Mouse (Mus musculus) erythroblast, embryonic 14.5 days (primary cell): ENCODE results near the gene Dgkh.

Experiments
- GATA1 ChIP-seq: IDR thresholded peaks from 2 replicates; pipeline ENCODE4 v1.6.1; 2012; ENCODE audit warnings: low read length, inconsistent platforms, mixed read lengths
- TAL1 ChIP-seq: IDR thresholded peaks from 3 replicates; pipeline ENCODE4 v1.6.1; 2012; ENCODE audit warnings: low read length, inconsistent platforms, mixed read lengths

GRCm38 (mm10) chr14:78732617-78733312, at the start of gene Dgkh:
- TF ChIP-seq TAL1, result no peak
- no peak for TF ChIP-seq GATA1
